Mouse (Mus musculus): Measurements from ENCODE around the gene Hoxb9. TPM values are rescaled to one million over a fixed set of nuclear protein-coding genes. Genes with fewer than 3 reads are reported as not detected.

Hoxb9 gene
- polyA plus RNA-seq, 1 experiment from 2014 or later: not detected

DNA sequence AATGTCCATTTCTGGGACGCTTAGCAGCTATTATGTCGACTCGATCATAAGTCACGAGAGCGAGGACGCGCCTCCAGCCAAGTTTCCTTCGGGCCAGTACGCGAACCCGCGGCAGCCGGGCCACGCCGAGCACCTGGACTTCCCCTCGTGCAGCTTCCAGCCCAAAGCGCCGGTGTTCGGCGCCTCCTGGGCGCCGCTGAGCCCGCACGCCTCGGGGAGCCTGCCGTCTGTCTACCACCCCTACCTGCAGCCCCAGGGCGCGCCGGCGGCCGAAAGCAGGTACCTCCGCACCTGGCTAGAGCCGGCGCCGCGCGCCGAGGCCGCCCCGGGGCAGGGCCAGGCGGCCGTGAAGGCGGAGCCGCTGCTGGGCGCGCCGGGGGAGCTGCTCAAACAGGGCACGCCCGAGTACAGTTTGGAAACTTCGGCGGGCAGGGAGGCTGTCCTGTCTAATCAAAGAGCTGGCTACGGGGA, 319 bp downstream of the Hoxb9 start:
- H3K4me1 ChIP-seq (replicated peaks): peaks cover 14% of the 10 kb centered on the region
- H3K27me3 ChIP-seq (ENCODE audit: insufficient read depth, poor library complexity, severe bottlenecking): peaks cover 100% of the 10 kb centered on the region
- DNase-seq (ENCODE audit: low spot score): no peak
- WGBS: under 1% methylated on average over 52 of the region's 52 CpGs
- no peaks in the 10 kb centered on the region for H3K9me3 ChIP-seq
- H3K4me3 ChIP-seq: peak overlapping the region; percentile 24; the same call in 1 of the 2 replicates
- H3K36me3 ChIP-seq: no peaks in the 10 kb centered on the region
- H3K27ac ChIP-seq: no peak overlapping the region

DNA sequence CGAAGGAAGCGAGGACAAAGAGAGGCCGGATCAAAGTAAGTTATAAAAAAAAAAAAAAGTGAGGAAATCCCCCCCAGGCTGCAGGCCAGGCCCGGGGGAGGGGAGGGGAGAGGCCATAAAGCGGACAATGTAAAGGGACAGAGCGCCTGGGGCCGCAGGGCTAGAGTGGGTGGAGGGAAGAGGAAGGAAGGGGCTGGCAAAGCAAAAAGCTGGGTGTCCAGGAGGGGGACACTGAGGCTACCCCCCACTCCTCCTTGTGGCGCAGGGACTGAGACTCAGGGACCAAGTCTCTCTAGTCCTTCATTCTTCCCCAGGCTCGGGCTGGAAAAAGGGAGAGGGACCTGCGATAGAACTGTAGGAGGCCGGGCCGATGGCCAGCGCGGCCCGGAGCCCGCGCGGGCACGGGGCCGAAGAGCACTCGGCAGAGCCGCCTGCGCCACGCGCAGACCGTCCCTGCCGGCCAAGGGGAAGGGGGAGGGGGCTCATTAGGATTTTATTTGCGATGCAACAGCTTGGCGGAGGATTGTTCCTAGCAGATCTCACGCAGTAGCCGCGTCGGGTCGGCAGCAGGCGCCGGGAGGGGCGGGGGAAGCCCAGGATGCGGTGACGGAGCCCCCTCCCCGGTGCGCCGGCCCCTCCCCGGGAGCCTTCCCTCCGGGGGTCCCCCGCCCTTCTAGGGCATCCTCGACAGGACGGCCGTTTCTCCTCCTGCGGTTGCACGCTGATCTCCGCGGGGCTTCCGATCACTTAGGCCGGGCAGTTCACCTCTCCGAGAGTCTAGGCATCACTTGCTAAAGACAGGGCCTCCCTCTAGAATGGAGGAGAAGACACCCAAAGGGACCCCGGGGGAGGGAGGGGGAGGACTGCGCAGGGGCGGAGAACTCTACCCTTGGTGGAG, 1.0 kb downstream of the Hoxb9 start:
- no peak for DNase-seq (ENCODE audit: low spot score)
- no peaks in the 10 kb centered on the region for H3K36me3 ChIP-seq
- no peak overlapping the region for H3K4me3 ChIP-seq
- under 1% methylated on average over 58 of the region's 58 CpGs for WGBS
- no peaks in the 10 kb centered on the region for H3K9me3 ChIP-seq
- peaks cover 14% of the 10 kb centered on the region for H3K4me1 ChIP-seq (replicated peaks)
- peaks cover 100% of the 10 kb centered on the region for H3K27me3 ChIP-seq (ENCODE audit: insufficient read depth, poor library complexity, severe bottlenecking)
- H3K27ac ChIP-seq: no peak overlapping the region

DNA sequence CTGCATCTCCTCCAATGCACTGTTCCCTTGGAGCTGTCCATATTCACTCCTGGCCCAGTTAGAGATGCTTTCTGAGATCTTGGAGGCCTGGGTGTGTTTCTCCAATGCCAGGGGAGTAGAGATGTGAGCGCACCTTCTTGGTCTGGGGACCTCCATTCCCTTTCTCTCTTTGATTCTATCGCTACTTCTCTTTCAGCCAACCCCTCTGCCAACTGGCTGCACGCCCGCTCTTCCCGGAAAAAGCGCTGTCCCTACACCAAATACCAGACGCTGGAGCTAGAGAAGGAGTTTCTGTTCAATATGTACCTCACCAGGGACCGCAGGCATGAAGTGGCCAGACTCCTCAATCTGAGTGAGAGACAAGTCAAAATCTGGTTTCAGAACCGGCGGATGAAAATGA, 3.2 kb downstream of the Hoxb9 start:
- H3K27ac ChIP-seq: no peak overlapping the region
- peaks cover 100% of the 10 kb centered on the region for H3K27me3 ChIP-seq (ENCODE audit: insufficient read depth, poor library complexity, severe bottlenecking)
- no peak for DNase-seq (ENCODE audit: low spot score)
- H3K36me3 ChIP-seq: no peaks in the 10 kb centered on the region
- H3K4me1 ChIP-seq (replicated peaks): peaks cover 14% of the 10 kb centered on the region
- H3K4me3 ChIP-seq: no peak overlapping the region
- H3K9me3 ChIP-seq: no peaks in the 10 kb centered on the region
- WGBS: 4% methylated on average over 10 of the region's 10 CpGs

GRCm38 (mm10) chr11:96275896-96276295, 4.6 kb downstream of the Hoxb9 start:
- peaks cover 14% of the 10 kb centered on the region for H3K4me1 ChIP-seq (replicated peaks)
- H3K36me3 ChIP-seq: no peaks in the 10 kb centered on the region
- no peak for DNase-seq (ENCODE audit: low spot score)
- no peaks in the 10 kb centered on the region for H3K9me3 ChIP-seq
- H3K4me3 ChIP-seq: no peak overlapping the region
- H3K27me3 ChIP-seq (ENCODE audit: insufficient read depth, poor library complexity, severe bottlenecking): peaks cover 100% of the 10 kb centered on the region
- 6% methylated on average over 4 of the region's 4 CpGs for WGBS
- no peak overlapping the region for H3K27ac ChIP-seq

DNA sequence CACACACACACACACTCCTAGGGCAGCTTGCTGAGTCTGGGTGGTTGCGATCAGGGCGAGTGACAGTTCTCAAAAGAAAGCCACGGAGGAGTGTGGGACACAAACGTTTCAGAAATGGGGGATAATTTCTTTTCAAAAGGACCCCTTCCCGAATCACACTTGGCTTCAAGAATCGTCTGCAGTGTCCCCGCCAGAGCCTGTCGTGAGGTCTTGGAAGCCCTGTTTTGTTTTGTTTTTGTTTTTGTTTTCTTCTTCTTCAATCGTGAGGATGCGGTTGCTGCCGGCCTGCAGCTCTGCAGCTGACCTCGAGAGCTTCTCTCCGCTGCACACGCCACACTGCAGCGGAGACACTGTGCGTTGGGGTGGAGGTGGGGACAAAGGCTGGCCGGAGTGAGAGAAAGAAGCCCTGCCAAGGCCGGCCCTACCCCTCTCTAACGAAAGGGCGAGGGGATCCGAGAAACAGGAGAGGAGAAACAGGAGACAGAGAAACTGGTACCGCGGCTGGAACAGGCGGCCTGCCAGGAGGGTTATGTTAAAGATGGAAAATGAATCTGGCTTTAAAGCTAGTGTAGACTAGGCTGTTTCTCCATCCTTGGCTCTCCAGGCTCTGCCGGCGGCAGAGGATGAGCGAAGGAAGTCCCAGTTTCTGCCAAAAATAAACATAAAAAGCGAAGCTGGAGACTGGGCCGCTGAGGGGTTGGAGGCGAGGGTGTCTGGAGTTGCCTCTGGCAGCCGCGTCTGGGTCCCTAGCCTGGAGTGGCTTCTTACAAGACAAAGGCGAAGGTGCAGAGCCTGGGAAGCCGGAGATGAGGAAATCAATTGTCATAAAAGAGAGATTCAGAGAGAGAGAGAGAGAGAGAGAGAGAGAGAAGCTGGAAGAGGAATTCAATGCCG, 6.1 kb downstream of the Hoxb9 start:
- H3K9me3 ChIP-seq: no peaks in the 10 kb centered on the region
- no peaks in the 10 kb centered on the region for H3K36me3 ChIP-seq
- DNase-seq (ENCODE audit: low spot score): no peak
- no peak overlapping the region for H3K27ac ChIP-seq
- H3K27me3 ChIP-seq (ENCODE audit: insufficient read depth, poor library complexity, severe bottlenecking): peaks cover 100% of the 10 kb centered on the region
- H3K4me1 ChIP-seq (replicated peaks): peaks cover 1% of the 10 kb centered on the region
- WGBS: under 1% methylated on average over 35 of the region's 35 CpGs
- H3K4me3 ChIP-seq: no peak overlapping the region

DNA sequence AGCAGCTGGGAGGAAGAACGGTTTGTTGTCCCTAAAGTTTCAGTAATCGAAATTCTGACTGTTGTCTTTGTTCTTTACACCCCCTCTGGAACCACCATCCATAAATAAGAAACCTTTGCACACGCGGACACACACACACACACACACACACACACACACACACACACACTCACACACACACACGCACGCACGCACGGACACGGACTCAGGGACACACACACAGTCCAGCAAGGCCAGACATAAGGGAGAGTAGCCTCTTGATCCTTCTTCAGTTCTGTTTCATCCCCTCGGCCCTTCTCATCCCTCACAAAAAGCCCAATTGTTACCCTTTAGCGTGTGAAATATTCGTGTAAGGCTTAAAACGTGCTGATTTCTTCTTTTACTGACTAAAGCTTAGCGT, 7.1 kb downstream of the Hoxb9 start:
- Histone ChIP-seq H3K4me3 (no peak overlapping the region), H3K27ac (no peak overlapping the region), H3K27me3 (ENCODE audit: insufficient read depth, poor library complexity, severe bottlenecking) (peaks cover 100% of the 10 kb centered on the region), H3K4me1 (replicated peaks) (peaks cover 5% of the 10 kb centered on the region; the same call in 1 of the 2 replicates), H3K9me3 (no peaks in the 10 kb centered on the region), H3K36me3 (no peaks in the 10 kb centered on the region)
- 19% methylated on average over 14 of the region's 14 CpGs for WGBS
- DNase-seq (ENCODE audit: low spot score): no peak

DNA sequence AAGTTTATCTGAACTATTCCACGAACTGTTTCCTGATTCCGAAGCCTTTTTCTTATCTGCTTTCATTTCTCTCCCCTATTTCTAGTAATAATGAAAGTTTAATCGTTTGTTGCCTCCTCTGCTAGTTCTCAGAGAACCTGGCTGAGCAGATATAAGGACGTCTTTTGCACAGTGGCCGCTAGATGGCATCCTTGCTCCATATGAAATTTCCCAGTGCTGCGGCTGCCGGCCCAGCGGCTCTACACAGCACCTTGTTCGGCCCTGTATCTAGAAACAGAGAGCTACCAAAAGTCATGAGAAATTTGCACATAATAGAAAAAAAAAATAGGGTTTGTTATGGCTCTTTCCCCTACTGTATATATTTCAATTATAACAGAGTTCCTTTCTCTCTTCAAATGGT, 7.5 kb downstream of the Hoxb9 start:
- Histone ChIP-seq H3K4me1 (replicated peaks) (peaks cover 5% of the 10 kb centered on the region), H3K4me3 (no peak overlapping the region), H3K36me3 (no peaks in the 10 kb centered on the region), H3K9me3 (no peaks in the 10 kb centered on the region), H3K27me3 (ENCODE audit: insufficient read depth, poor library complexity, severe bottlenecking) (peaks cover 100% of the 10 kb centered on the region), H3K27ac (no peak overlapping the region)
- WGBS: under 1% methylated on average over 9 of the region's 9 CpGs
- peak; percentile 84 for DNase-seq (ENCODE audit: low spot score)

DNA sequence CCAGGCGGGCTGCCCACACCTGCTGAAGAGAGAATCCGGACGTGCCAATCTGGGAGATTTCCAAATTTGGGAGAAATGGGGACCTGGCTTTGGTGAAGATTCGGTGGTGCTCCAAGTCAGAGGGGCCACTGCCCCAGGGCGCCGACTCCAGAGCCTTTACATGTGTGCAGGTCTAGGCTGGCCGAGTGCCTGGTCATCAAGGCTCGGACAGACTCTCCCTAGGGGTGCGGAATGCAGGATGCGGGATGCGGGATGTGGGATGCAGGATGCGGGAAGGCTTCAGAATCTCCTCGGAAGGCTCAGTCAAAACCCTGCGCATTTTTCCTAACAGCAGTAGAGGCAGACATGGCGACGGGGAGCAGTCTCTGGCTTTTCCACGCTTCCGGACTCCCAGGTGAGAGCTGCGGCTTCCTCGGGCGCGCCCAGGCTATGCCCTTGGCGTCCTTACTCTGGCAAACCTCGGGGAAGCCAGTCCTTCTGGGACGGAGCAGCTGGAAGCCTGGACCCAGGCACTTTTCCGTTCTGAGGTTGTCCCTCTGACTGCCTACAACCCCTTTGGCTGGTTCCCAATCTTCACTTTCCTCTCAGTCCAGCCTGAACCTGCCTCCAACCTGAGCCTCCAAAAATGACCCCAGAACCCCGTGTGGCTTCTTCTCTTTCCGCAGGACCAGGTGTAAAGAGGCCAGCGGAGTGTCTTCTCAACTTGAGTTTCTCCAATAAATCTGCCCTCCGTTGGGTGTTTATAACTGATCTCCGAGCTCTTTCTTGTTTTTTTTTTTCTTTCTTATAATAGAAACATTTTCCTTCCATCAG, 8.4 kb downstream of the Hoxb9 start:
- no peak overlapping the region for H3K4me3 ChIP-seq
- no peaks in the 10 kb centered on the region for H3K36me3 ChIP-seq
- WGBS: 3% methylated on average over 31 of the region's 31 CpGs
- H3K27ac ChIP-seq: no peak overlapping the region
- H3K4me1 ChIP-seq (replicated peaks): peaks cover 13% of the 10 kb centered on the region
- no peak for DNase-seq (ENCODE audit: low spot score)
- H3K27me3 ChIP-seq (ENCODE audit: insufficient read depth, poor library complexity, severe bottlenecking): peaks cover 100% of the 10 kb centered on the region
- H3K9me3 ChIP-seq: no peaks in the 10 kb centered on the region

GRCm38 (mm10) chr11:96280399-96281378, 9.4 kb downstream of the Hoxb9 start:
- Histone ChIP-seq H3K27me3 (ENCODE audit: insufficient read depth, poor library complexity, severe bottlenecking) (peaks cover 100% of the 10 kb centered on the region), H3K27ac (no peak overlapping the region), H3K36me3 (no peaks in the 10 kb centered on the region), H3K4me1 (replicated peaks) (peaks cover 21% of the 10 kb centered on the region), H3K4me3 (no peak overlapping the region), H3K9me3 (no peaks in the 10 kb centered on the region)
- 7% methylated on average over 8 of the region's 8 CpGs for WGBS
- DNase-seq (ENCODE audit: low spot score): no peak

- no peak for DNase-seq (ENCODE audit: low spot score)
- Histone ChIP-seq H3K4me3 (no peak overlapping the region), H3K27me3 (ENCODE audit: insufficient read depth, poor library complexity, severe bottlenecking) (peaks cover 100% of the 10 kb centered on the region)
Observed at GRCm38 (mm10) chr11:96281396-96281795, 10.1 kb downstream of the Hoxb9 start.

GRCm38 (mm10) chr11:96281855-96282570, 10.8 kb downstream of the Hoxb9 start, which contains the start of gene Hoxb8:
TSS of gene Hoxb8 (plus strand) at chr11:96281905.
- no peak for DNase-seq (ENCODE audit: low spot score)
- H3K27ac ChIP-seq: no peak within 1 kb of the TSS
- WGBS: 1% methylated on average over 27 of the region's 27 CpGs
- no peaks in the 10 kb centered on the region for H3K9me3 ChIP-seq
- H3K36me3 ChIP-seq: no peaks in the 10 kb centered on the region
- peaks cover 100% of the 10 kb centered on the region for H3K27me3 ChIP-seq (ENCODE audit: insufficient read depth, poor library complexity, severe bottlenecking)
- peaks cover 26% of the 10 kb centered on the region for H3K4me1 ChIP-seq (replicated peaks)
- no peak within 1 kb of the TSS for H3K4me3 ChIP-seq

More at GRCm38 (mm10) chr11:96281396-96281795, 10.1 kb downstream of the Hoxb9 start:
- Histone ChIP-seq H3K36me3 (no peaks in the 10 kb centered on the region), H3K4me1 (replicated peaks) (peaks cover 21% of the 10 kb centered on the region), H3K27ac (no peak overlapping the region), H3K9me3 (no peaks in the 10 kb centered on the region)
- WGBS: 4% methylated on average over 18 of the region's 18 CpGs
